Mouse (Mus musculus): ENCODE data around the gene Trappc1. TPM values are rescaled to one million over a fixed set of nuclear protein-coding genes. Genes with fewer than 3 reads are reported as not detected.

Trappc1 gene
- polyA plus RNA-seq, 1 experiment from 2014 or later, result 143 TPM

DNA sequence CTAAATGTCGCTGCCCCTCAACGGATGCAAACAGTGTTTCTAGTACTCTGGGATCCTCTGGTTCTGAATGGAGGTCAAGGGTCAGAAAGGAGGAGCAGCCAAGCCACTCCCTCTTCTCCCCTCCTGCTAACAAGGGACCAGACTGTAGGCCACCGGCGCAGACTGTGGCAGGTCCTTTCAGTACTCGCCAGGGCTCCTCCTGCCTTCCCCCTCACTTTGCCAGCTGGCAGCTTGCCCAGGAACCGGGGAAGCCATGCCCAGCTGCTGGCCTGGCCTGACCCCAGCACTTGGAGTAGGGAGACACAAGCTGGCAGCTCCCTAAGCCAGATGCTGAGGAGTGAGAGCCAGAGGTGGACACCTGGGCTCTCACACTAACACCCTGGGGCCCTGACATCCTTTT, 41.1 kb downstream of the Trappc1 start:
- H3K4me3 ChIP-seq (ENCODE audit: low read depth, low read length), result peak overlapping the region; percentile 95
- peaks cover 27% of the 10 kb centered on the region for H3K4me1 ChIP-seq (ENCODE audit: insufficient read depth)
- H3K27me3 ChIP-seq (ENCODE audit: insufficient read depth, low read length), result no peaks in the 10 kb centered on the region
- no peaks in the 10 kb centered on the region for H3K9me3 ChIP-seq (ENCODE audit: low read depth, low read length)
- ATAC-seq (ENCODE audit: insufficient read depth) (peak; percentile 76), DNase-seq (peak; percentile 96)
- 2% methylated on average over 6 of the region's 6 CpGs for WGBS
- H3K27ac ChIP-seq (ENCODE audit: low read depth), result peak overlapping the region; percentile 100
- peak overlapping the region; percentile 97 for H3K4me2 ChIP-seq
- no peak for TF ChIP-seq CTCF (IDR thresholded peaks at IDR 0.05; ENCODE audit: low read depth)
- no peak overlapping the region for H3K9ac ChIP-seq
- peaks cover 43% of the 10 kb centered on the region for H3K36me3 ChIP-seq (ENCODE audit: insufficient read depth)

DNA sequence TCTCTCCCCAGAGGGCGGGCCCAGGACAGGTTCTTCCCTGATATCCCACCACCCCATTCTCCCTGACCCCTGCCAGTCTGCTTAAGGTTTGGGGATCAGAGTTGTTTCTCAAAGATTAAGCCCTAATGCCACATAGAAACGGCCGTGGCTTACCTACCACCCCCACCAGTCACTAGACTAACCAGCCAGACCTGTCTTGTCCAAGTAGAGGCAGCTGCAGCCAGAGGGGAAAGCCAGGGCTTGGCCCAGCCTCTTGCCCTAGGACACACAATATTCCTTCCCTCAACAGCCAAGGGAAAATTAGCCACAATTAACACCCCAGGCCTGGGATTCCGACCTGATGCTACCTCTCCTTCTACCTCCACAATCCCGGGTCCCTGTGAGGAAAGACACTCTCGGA, 41.9 kb downstream of the Trappc1 start:
- H3K27me3 ChIP-seq (ENCODE audit: insufficient read depth, low read length), result no peaks in the 10 kb centered on the region
- peaks cover 27% of the 10 kb centered on the region for H3K4me1 ChIP-seq (ENCODE audit: insufficient read depth)
- DNase-seq, result peak; percentile 63
- no peak for TF ChIP-seq CTCF (IDR thresholded peaks at IDR 0.05; ENCODE audit: low read depth)
- peak; percentile 11; the same call in 1 of the 2 replicates for ATAC-seq (ENCODE audit: insufficient read depth)
- H3K4me2 ChIP-seq, result peak overlapping the region; percentile 97
- peak overlapping the region; percentile 95 for H3K4me3 ChIP-seq (ENCODE audit: low read depth, low read length)
- peaks cover 34% of the 10 kb centered on the region for H3K36me3 ChIP-seq (ENCODE audit: insufficient read depth)
- H3K27ac ChIP-seq (ENCODE audit: low read depth), result peak overlapping the region; percentile 100
- peak overlapping the region; percentile 60 for H3K9ac ChIP-seq
- WGBS, result 15% methylated on average over 6 of the region's 6 CpGs
- H3K9me3 ChIP-seq (ENCODE audit: low read depth, low read length), result no peaks in the 10 kb centered on the region

DNA sequence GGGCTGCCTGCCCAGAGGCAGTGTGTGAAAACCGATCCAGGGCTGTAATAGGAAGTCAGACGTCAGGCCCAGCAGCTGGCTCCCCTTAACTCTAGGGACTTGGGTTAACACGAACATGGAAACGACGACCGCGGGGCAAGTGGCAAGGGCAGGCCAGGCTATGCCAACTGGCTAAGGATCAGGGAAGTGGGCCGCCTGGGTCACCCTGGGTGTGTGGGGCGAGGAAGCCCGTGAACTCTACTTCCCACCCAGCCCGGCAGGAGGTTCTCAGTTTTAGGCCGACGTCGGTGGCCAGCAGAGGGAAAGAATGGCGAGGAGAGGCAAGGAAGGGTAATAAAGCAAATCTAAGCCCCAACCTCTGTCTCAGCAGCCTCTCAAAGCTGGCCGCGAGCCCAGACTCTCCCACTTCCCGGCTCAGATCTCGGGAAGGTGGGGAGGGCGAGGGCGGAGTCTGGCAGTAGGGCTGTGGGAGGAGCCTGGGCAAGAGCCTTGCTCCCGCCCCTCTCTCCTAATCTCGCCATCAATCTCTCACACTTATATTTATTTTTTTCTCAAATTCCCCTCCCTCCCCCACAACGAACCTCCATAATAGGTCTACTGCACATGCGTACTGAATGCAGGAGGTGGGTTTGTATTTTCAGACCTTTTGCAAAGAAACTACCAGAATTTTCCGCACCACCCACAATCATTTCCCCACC, 42.5 kb downstream of the Trappc1 start:
- peak overlapping the region; percentile 60 for H3K9ac ChIP-seq
- TF ChIP-seq CTCF (IDR thresholded peaks at IDR 0.05; ENCODE audit: low read depth), result peak; percentile 35
- H3K4me2 ChIP-seq, result peak overlapping the region; percentile 97
- peaks cover 27% of the 10 kb centered on the region for H3K4me1 ChIP-seq (ENCODE audit: insufficient read depth)
- DNase-seq (peak; percentile 99), ATAC-seq (ENCODE audit: insufficient read depth) (peak; percentile 60)
- no peaks in the 10 kb centered on the region for H3K27me3 ChIP-seq (ENCODE audit: insufficient read depth, low read length)
- peak overlapping the region; percentile 100 for H3K27ac ChIP-seq (ENCODE audit: low read depth)
- peak overlapping the region; percentile 95 for H3K4me3 ChIP-seq (ENCODE audit: low read depth, low read length)
- peaks cover 29% of the 10 kb centered on the region for H3K36me3 ChIP-seq (ENCODE audit: insufficient read depth)
- WGBS, result 1% methylated on average over 26 of the region's 26 CpGs
- no peaks in the 10 kb centered on the region for H3K9me3 ChIP-seq (ENCODE audit: low read depth, low read length)

DNA sequence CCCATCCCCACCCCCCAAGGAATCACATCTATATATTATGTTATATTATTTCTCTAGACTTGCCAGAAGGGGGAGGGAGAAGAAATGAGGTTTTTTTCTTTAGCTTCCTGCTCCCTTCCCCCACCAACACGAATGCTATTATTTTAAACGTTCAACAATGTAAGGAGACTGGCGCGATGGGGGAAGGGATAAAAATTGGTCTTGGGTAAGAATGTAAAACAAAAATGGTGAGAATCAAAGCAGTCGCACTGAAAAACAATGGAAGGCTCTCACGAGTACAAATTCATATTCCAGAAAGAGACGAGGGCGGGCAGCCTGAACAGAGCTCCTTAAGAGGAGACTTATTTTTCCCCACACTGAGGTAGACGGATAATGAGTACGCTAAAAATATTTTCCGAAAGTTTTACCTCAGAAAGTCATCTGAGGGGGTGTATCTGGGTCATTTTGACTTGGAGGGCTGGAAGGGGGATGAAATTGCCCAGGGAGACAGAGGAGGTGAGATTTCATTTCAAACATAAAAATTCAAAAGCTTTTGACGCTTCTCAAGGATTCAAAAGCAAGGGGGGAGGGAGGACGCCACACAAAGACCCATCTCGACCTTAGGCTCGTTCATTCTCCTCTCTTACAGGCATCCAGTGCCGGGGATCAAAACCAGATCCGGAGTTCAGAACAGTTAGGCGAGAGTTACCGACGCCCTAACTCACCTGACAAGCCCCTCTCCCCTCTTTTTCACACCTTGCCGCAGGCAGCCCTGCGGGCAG, 43.3 kb downstream of the Trappc1 start:
- TF ChIP-seq CTCF (IDR thresholded peaks at IDR 0.05; ENCODE audit: low read depth), result no peak
- Histone ChIP-seq H3K4me2 (peak overlapping the region; percentile 97), H3K9me3 (ENCODE audit: low read depth, low read length) (no peaks in the 10 kb centered on the region), H3K4me1 (ENCODE audit: insufficient read depth) (peaks cover 34% of the 10 kb centered on the region), H3K9ac (peak overlapping the region; percentile 99), H3K36me3 (ENCODE audit: insufficient read depth) (peaks cover 21% of the 10 kb centered on the region), H3K27ac (ENCODE audit: low read depth) (peak overlapping the region; percentile 100), H3K27me3 (ENCODE audit: insufficient read depth, low read length) (no peaks in the 10 kb centered on the region), H3K4me3 (ENCODE audit: low read depth, low read length) (peak overlapping the region; percentile 95)
- peak; percentile 50 for DNase-seq
- WGBS, result under 1% methylated on average over 22 of the region's 22 CpGs
- ATAC-seq (ENCODE audit: insufficient read depth), result no peak

DNA sequence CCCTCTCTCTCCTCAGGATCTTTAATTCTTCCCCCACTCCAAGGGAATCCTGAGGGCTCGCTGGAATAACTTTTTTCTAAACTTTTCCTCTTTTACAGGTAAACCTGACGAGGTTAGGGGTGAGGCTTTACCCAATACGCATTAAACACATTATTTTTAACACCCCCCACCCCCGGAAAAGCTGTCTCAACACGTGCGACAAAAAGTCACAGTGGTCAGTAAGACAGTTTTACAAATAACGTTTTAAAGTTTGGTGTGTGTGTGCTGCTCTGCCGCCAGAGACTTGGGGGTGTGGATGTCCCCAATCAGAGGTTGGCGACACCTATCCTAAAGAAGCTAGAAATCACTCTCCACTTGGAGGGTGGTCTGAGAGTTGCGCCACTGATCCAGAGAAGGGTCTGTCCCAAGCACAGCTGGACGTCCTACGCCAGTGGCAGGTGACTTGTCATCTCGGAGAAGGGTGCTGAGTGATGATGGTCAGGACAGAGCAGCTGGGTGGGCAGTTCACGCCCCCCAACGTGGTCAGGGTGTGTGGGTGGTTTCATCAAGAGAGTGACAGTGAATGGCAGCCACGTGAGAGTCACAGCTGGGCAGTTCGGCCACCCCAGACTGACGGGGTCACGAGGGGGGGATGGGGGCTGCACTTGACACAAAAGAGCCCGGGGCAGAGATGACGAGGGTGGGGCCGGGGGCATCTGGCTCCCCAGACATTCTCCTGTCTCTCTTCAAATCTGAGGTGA, 44.0 kb downstream of the Trappc1 start:
- DNase-seq (peak; percentile 65), ATAC-seq (ENCODE audit: insufficient read depth) (0 out of 2 replicates have a peak, but pooled peaks have one; percentile 4)
- Histone ChIP-seq H3K9me3 (ENCODE audit: low read depth, low read length) (no peaks in the 10 kb centered on the region), H3K9ac (peak overlapping the region; percentile 99), H3K27me3 (ENCODE audit: insufficient read depth, low read length) (no peaks in the 10 kb centered on the region), H3K4me2 (peak overlapping the region; percentile 97), H3K36me3 (ENCODE audit: insufficient read depth) (peaks cover 18% of the 10 kb centered on the region), H3K27ac (ENCODE audit: low read depth) (peak overlapping the region; percentile 100), H3K4me3 (ENCODE audit: low read depth, low read length) (peak overlapping the region; percentile 95), H3K4me1 (ENCODE audit: insufficient read depth) (peaks cover 42% of the 10 kb centered on the region)
- TF ChIP-seq CTCF (IDR thresholded peaks at IDR 0.05; ENCODE audit: low read depth), result 0 out of 2 replicates have a peak, but pooled peaks have one; percentile 4
- 1% methylated on average over 22 of the region's 22 CpGs for WGBS

DNA sequence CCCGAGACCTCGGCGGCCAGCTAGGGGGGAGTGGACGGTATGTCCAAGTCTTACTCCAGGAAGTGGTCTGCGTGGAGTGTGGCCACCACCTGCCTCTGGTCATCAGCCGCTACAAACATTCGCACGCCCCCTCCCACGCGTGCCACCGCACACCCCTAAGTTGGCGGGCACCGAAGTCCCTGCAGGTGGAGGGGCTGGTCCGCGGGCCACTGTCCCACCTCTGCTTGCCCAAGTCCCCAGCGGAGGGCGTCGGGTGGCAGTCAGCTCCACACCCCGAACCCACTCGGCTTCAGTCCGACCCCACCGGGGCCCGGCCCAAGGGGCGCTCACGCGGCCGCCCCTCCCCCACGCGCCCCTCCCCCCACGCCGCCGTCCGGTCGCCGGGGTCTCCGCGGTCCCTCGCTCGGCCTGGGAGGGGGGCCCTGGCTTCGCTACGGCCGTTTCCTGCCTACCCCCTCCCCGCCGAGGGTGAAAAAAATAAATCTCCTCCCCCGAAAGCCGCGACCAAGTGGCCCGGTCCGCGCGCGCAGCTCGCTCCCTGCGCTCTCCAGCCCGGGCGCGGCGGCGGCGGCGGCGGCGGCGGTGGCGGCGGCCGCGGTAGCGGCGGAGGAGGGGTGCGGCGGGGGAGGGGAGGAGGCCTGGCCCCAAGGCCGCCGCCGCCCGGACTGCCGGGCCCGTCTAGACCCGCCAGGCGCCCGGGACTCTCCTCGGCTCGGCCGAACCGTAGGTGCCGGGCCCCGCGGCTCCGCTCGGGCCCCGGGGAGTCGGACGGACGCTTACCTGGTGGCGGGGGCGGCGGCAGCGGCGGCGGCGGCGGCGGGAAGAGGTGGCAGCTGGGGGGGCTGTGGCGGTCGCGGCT, 44.8 kb downstream of the Trappc1 start:
- Histone ChIP-seq H3K27me3 (ENCODE audit: insufficient read depth, low read length) (no peaks in the 10 kb centered on the region), H3K27ac (ENCODE audit: low read depth) (peak overlapping the region; percentile 100), H3K4me1 (ENCODE audit: insufficient read depth) (peaks cover 42% of the 10 kb centered on the region), H3K36me3 (ENCODE audit: insufficient read depth) (peaks cover 17% of the 10 kb centered on the region), H3K9ac (peak overlapping the region; percentile 99), H3K4me2 (peak overlapping the region; percentile 97), H3K9me3 (ENCODE audit: low read depth, low read length) (no peaks in the 10 kb centered on the region), H3K4me3 (ENCODE audit: low read depth, low read length) (peak overlapping the region; percentile 95)
- peak; percentile 72 for DNase-seq
- under 1% methylated on average over 74 of the region's 106 CpGs for WGBS
- no peak for TF ChIP-seq CTCF (IDR thresholded peaks at IDR 0.05; ENCODE audit: low read depth)
- no peak for ATAC-seq (ENCODE audit: insufficient read depth)

All from lung, embryonic 14.5 days (tissue).